Mouse (Mus musculus): ENCODE data around the gene Ifna1.
A peak's percentile ranks its signal among the peaks of the same experiment; 100 is the strongest.
"Not testable (repeated sequence)": the region's sequence is repeated elsewhere in the genome, so short reads cannot be mapped to it uniquely, and the experiment has no call there.

Ifna1 gene

DNA sequence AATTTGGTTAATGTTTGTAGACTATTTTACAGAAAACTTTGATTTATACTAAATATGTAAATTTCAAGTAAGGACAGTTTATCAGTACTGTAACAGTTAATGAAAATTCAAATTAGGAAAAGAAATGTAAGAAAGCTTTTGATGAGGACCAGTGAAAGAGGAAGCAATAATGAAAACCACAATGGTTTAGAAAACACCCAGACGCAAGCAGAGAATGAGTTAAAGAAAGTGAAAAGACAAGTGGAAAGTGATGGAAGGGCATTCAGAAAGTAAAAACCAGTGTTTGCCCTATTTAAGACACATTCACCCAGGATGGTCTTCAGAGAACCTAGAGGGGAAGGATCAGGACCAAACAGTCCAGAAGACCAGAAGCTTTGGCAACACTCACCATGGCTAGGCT, at the start of gene Ifna1:
Ifna1 (plus strand) TSS at position 390 of the 400 bp plus-strand sequence.
- DNase-seq: no peak

DNA sequence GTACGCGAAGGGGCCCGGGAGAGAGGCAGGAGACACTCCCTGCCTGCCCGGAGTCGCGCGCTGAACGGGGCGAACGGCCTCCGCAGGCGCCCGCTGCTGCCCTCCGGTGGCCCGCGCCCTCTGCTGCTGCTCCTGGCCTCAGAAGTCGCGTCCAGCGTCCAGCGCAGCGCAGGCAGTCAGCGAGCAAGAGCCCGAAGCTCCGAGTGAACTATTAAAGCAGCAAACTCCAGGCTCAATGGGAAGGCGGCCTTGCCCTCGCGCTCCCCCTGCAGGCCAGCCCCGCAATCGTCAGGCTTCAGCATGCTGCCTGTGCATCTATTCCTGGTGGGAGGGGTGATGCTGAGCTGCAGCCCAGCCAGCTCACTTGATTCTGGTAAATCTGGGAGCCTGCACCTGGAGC, 46.9 kb upstream of the Ifna1 start, which contains the start of gene Gm13287:
Gm13287 (plus strand) TSS at position 301 of the 400 bp plus-strand sequence.
- DNase-seq: not testable (repeated sequence)

DNA sequence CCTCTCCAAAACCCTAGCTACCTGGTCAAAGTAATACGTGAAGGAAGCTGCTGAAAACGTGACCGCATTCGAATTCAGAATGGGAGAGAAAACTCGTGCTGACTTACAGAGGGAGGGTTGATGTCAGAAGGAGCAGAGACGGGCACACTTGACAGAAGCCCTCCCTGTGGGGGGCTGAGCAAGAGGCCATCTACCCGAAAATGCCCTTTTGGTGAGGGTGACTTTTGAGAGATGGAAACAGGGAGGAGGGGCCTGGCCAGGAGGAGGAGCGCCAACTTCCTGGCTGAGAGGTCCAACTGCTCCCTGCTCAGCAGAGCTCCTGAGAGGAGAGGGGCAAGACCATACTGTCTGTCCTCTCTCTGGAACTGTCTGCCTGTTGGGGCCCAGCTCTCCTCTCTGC, 44.7 kb upstream of the Ifna1 start, which contains the start of gene Gm13288:
Gm13288 (plus strand) TSS at position 301 of the 400 bp plus-strand sequence.
- DNase-seq: not testable (repeated sequence)

DNA sequence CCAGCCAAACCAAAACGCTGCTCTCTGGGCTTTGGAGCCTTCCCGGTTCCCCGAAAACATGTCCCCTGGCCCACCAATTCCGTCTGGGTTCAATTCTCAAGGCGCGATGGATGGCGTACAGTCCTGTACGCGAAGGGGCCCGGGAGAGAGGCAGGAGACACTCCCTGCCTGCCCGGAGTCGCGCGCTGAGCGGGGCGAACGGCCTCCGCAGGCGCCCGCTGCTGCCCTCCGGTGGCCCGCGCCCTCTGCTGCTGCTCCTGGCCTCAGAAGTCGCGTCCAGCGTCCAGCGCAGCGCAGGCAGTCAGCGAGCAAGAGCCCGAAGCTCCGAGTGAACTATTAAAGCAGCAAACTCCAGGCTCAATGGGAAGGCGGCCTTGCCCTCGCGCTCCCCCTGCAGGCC, 44.1 kb upstream of the Ifna1 start:
- DNase-seq: peak; percentile 40

DNA sequence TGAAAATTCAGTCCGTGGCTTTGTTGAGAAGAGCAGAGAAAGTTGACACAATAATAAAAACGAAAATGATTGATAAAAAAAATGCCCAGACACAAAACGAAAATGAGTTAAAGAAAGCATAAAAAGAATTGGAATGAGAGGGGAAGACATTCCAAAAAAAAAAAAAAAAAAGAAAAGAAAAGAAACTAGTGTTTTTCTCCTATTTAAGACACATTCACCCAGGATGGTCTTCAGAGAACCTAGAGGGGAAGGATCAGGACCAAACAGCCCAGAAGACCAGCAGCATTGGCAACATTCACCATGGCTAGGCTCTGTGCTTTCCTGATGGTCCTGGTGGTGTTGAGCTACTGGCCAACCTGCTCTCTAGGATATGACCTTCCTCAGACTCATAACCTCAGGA, 34.0 kb upstream of the Ifna1 start, which contains the start of gene Ifna7:
Ifna7 (plus strand) TSS at position 301 of the 400 bp plus-strand sequence.
- DNase-seq: no peak

DNA sequence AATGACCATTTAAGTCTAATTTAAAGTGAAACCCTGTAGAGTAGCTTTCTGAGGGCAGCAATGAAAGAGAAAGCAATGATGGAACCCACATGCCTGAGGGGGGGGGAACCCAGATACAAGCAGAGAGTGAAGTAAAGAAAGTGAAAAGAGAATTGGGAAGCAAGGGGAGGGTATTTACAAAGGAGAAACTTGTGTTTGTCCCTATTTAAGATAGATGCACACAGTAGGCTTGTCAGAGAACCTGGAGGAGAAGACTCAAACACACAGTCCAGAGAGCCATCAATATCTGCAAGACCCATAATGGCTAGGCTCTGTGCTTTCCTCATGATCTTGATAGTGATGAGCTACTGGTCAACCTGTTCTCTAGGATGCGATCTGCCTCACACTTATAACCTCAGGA, 30.2 kb upstream of the Ifna1 start, which contains the start of gene Ifna11:
Ifna11 (plus strand) TSS at position 301 of the 400 bp plus-strand sequence.
- no peak for DNase-seq

DNA sequence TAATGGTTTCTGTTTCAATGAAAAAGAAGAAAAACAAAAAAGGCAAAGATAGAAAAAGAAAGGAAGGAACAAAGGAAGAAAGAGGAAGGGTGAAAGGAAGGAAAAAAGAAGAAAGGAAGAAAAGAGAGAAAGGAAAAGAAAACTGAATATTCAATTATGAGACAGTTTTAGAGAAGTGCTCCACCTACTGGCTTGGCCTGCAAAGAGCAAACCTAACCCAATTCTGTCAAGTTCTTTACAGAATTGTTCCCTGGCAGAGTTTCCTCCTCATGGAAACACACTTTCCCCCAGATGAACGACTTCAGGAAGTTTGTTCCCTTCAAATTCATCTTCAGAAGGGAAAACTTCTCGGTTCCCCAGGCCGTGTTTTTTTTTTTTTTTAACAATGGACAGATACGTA, 26.9 kb upstream of the Ifna1 start:
- DNase-seq: peak; percentile 4

DNA sequence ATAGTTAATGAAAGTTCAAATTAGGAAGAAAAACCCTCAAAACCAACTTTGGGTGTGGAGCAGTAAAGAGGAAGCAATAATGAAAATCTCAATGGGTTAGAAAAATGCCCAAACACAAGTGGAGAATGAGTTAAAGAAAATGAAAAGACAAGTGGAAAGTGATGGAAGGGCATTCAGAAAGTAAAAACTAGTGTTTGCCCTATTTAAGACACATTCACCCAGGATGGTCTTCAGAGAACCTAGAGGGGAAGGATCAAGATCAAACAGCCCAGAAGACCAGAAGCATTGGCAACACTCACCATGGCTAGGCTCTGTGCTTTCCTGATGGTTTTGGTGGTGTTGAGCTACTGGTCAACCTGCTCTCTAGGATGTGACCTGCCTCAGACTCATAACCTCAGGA, 22.8 kb upstream of the Ifna1 start, which contains the start of gene Ifna6:
Ifna6 (plus strand) TSS at position 301 of the 400 bp plus-strand sequence.
- DNase-seq: not testable (repeated sequence)

DNA sequence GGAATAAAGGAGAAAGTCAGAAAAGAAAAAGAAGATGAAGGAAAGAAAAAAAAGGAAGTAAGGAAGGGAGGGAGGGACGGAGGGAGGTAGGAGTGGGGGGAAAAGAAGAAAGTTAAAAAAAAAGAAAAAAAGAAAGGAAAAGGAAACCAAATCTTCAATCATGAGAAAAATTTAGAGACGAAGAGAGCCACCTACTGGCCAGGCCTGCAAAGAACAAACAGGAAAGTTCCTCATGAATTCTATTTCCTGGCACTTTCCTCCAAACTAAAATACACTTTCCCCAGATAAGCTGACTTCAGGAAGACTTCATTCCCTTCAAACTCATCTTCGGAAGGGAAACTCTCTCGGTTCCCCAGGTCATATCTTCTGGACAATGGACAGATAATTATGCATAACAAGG, 19.4 kb upstream of the Ifna1 start:
- DNase-seq: peak; percentile 21

DNA sequence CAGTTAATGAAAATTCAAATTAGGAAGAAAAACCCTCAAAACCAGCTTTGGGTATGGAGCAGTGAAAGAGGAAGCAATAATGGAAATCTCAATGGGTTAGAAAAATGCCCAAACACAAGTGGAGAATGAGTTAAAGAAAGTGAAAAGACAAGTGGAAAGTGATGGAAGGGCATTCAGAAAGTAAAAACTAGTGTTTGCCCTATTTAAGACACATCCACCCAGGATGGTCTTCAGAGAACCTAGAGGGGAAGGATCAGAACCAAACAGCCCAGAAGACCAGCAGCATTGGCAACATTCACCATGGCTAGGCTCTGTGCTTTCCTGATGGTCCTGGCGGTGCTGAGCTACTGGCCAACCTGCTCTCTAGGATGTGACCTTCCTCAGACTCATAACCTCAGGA, 14.7 kb upstream of the Ifna1 start, which contains the start of gene Ifna5:
Ifna5 (plus strand) TSS at position 301 of the 400 bp plus-strand sequence.
- not testable (repeated sequence) for DNase-seq

DNA sequence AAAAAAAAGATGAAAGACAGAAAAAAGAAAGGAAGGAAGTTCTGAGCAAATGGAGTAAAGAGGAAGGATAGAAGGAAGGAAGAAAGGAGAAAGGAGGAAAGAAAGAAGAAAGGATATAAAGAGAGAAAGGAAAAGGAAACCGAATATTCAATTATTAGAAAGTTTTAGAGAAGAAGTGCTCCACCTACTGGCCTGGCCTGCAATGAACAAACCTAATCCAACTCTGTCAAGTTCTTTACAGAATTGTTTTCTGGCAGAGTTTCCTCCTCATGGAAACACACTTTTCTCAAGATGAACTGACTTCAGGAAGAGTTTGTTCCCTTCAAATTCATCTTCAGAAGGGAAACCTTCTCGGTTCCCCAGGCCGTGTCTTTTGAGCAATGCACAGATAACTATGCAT, 11.1 kb upstream of the Ifna1 start:
- peak; percentile 13 for DNase-seq

DNA sequence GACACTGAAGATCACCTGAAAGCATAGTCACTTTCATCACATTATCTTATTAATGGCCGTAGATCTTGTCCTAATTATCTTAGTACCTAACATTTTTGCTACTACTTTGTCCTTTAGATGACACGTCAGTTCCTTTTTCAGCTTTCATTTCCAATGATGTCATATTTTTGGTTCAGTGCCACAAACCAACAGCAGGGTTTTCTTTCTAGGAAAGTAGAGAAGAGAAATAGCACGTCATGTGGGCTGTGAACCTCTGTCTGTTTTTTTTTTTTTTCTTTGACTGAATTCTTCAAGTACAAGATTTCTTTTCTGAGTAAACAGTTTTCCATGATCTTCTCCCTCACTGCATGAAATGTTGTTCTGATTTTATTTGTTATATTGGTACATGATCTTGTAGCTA, 9.8 kb upstream of the Ifna1 start:
- no peak for DNase-seq

DNA sequence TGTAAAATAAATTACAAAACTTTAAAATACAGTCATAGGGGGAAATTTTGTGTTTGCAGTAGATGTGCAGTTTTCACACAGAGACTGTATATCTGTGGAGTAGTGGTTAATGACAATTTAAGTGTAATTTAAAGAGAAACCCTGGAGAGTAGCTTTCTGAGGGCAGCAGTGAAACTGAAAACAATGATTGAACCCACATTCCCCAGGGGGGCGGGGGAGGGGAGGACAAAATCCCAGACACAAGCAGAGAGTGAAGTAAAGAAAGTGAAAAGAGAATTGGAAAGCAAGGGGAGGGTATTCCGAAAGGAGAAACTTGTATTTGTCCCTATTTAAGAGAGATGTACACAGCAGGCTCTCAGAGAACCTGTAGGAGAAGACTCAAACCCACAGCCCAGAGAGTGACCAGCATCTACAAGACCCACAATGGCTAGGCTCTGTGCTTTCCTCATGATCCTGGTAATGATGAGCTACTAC, 8.4 kb upstream of the Ifna1 start, which contains the start of gene Ifna4:
Ifna4 (plus strand) TSS at position 424 of the 474 bp plus-strand sequence.
- DNase-seq: no peak

DNA sequence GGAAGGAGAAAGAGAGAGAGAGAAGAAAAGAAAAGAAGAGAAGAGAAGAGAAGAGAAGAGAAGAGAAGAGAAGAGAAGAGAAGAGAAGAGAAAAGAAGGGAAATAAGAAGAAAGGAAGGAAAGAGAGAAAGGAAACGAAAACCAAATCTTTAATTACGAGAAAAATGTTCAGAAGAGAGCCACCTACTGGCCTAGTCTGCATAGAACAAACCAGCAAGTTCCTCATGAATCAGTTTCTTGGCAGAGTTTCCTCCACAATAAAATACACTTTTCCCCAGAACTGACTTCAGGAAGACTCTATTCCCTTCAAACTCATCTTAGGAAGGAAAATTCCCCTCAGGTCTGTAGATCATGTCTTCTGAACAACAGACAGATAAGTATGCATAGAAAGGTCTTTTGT, 4.6 kb upstream of the Ifna1 start:
- DNase-seq: no peak

DNA sequence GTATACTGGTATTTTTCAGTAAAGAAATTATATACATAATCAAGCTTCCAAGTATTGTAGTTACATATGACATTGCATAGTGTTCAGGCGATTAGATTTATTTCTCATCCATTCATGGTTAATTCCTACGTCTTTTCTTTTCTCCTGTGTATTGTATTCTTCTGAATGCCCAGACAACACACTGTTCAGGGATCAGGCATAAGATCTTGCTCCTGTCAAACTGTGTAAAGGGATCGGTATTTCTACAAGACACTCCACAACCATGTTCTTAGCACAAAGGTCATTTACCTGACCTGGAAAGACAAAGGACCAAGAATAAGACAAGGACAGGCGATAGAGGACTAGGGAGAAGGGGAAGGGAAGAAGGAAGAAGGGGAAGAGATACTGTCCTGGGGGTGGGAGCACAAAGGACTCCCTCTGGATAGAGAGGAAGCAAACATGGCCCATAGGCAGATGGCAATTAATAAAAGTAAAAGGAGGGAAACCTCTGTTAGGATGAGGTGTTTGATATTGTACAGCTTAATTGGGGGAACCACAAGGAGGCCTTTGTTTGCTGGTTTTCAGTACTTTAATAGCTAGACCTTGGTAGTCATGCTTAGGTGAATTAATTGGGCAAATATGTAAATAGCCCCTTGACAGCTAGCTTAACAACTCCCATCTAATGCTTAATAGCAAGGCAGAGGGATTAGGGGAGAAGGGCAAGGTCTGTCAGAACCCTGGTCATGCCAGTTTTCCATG, 1.3 kb downstream of the Ifna1 start:
- DNase-seq: no peak

DNA sequence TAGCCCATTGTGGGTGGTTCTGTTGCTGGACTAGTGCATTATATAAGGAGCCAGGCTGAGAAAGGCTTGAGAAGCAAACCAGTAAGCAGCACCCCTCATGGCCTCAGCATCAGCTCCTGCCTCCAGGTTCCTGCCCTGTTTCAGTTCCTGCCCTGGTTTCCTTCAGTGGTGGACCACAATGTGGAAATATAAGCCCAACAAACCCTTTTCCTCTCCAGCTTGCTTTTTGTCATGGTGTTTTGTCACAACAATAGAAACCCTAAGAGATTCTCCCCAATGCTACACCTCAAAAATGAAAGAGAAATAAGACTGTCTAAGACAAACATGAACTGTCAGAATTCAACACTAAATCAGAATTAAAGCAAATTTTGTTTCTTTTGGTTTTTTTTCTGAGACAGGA, 9.3 kb downstream of the Ifna1 start:
- DNase-seq: no peak

DNA sequence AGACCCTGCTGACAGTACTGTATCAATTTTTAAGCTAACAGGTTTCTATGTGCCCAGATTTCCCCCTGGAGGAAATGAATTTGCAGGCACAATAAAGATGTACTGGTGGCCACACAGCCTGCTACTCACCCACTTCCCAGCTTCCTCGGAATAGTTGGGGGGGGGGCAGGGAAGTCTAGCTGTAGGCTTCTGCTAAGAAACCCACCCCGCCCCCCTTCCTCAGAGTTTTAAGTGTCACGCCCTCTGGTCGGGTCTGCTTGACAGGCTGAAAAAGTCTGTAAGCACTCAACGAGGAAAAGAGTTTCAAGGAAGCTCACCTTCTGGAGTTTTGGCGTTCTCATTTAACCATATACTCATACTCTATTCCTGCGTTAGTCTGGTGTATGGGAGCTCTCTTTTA, 13.4 kb downstream of the Ifna1 start:
- no peak for DNase-seq

DNA sequence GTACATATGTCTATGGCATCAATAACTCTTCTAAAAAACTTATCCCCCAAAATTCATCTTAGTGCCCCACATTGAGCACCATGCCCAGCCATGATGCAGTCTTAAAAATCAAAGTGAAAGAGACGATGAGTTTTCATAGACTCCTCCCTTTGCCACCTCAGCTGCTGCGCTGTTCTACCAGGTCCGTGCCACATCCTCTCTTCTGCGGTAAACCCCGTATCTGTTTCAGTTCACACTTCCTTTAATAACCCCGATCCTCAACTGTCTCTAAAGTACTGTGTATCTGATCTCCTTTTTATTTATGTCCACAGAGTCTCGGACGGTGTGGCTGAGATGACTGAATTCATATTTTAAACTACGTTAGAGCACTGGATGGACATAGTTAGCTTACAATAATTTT, 14.7 kb downstream of the Ifna1 start:
- no peak for DNase-seq

DNA sequence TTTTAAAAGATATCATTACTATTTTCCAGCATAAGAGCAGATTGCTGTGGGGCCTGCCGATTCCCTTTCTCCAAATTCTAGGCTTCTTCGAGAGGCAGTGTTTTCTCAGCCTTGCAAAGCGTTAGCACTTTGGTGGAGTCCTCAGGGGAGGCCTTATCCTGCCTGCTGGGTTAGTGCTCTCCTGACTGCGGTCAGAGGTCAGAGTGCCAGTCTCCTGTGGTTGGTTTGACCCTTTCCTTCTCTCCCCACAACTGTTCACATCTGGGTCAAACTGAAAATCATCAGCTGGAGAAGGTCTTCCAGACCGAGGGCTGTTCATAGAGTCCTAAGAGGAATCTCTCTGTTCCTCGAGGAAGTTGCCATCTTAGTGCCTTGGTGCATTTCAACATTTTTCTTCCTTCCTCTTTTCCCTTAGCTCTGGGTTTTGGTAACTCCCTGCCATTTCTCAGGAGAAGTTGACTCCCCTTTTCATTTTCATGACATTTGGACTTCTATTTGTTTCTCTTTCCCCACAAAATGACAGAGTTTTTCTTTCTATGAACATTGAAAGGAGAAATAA, 15.2 kb downstream of the Ifna1 start:
- DNase-seq: no peak

DNA sequence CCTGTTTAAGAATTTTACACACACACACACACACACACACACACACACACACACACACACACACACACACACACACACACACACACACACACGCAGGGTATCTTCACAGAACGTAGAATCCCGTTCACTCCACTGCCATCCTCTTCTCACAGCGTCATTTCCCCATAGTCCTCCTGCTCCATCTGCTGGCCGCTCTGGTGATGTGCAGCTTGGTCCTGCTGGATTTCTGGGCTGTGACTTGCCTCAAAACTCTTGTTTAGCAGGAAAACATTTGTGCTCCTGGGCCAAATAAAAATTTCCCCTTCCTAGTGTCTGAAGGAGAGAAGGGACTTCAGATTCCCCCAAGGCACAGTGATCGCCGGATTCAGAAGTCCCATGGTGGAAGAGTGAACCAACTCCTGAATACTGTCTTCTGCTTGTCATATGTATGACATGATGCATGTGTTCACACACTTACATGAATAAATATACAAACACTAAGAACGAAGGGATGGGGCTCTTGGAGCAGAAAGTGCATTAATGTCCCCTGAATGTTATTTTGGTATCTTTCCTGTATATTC, 17.6 kb downstream of the Ifna1 start:
- DNase-seq: peak; percentile 75

DNA sequence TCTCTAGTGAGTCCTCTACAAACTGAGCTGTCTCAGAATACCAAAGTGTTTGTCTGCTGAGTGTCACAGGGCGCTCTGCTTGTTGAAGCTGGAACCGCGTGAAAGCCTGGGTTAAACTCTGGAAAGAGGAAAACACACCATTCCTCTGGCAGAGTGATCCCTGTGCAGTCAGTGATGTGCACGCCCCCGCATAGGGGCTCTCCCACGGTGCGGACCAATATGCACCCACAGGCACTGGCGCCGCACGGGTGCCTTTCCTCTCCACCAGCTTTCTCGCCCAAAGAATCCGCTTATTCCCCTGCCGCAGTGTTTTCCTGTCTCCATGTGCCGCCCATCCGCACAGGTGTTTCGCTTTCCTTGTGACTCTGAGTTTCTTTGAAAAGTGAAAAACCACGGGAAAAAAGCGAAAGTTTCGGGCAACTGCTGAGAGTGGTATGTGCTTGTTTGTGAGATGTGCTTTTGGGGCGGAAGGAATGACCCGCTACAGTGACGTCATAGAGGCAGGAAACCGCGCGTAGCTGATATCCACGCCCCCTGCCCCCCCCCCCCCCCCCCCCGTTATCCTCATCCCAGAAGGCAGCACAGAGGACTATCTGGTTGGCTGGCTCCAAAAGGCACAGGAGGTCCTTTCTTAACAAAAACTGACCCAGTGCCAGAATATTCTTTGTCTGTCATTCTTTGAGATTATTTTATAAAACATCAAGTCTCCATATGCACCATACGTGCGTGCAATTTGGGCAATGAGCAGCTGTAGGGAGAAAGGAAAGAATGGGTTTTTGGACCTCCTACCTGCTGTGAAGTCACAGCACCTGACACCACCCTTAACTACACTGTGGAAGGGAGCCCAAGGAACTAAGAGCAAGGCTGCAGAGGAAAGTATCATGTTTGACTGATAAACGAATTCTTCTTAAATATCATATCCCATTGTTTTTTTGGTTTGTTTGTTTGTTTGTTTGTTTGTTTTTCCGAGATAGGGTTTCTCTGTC, 18.3 kb downstream of the Ifna1 start:
- no peak for DNase-seq

DNA sequence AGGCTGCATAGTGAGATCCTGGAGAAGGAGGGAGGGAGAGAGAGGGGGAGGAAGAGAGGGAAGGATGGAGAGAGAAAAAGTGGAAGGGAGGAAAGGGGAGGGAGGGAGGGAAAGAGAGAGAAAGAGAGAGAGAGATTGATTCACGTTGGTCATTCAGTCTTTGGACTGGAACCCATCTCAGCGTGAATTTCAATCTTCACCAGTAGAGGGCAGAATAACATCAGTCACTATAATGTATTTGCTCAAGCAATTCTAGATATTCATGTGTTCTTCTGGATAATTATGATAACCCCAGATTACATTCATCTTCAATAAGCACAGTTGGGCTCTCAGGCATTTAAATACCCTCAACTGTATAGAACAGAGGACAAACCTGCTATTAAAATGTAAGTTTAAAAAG, 22.8 kb downstream of the Ifna1 start:
- peak; percentile 54 for DNase-seq

Measured in kidney, adult 9 months (tissue).